Mouse (Mus musculus): ENCODE measurements at regions not wholly inside any gene's neighbourhood (a gene's known extent, or its start where the extent isn't known, plus 50 kb on each side); places are given as distances from the start of the nearest gene placed in this dataset.

DNA sequence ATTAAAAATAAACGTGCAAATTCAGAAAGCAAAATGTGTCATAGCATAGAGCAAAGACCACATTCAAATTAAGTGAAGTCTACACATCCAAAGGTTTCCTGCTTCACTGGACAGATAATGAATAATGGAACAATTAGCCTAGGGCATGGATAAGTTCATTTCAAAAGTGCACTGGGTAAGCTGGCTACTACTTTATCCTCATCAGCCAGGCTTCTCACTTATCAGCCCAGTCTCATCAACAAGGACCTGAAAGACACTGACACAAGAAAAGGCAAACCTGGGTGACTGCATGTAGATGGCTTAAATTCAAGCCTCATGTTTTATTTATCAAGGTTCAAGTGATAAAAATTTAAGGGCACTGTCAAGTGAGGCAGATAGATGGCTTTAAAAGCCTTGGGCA lies 1429.5 kb upstream of the 1700008P02Rik start:
- DNase-seq (ENCODE audit: low read depth in 3 of 3, low spot score in 3 of 3) (no peak), ATAC-seq (ENCODE audit: insufficient read depth) (no peak)
- Histone ChIP-seq H3K27me3 (ENCODE audit: control insufficient read depth, insufficient read depth, low read length) (no peaks in the 10 kb centered on the region), H3K4me1 (replicated peaks; ENCODE audit: control insufficient read depth in 2 of 2, insufficient read depth in 2 of 2, low read length in 1 of 2) (no peaks in the 10 kb centered on the region), H3K27ac (no peak overlapping the region), H3K9me3 (ENCODE audit: control insufficient read depth, low read length) (no peaks in the 10 kb centered on the region), H3K4me2 (ENCODE audit: low read depth) (no peak overlapping the region), H3K36me3 (replicated peaks; ENCODE audit: control insufficient read depth, insufficient read depth, low read depth) (no peaks in the 10 kb centered on the region), H3K9ac (replicated peaks) (no peak overlapping the region), H3K4me3 (ENCODE audit: insufficient read depth in 1 of 2, low read depth in 2 of 2, low read length in 2 of 2) (no peak overlapping the region)
- TF ChIP-seq EP300 (IDR thresholded peaks at IDR 0.05; ENCODE audit: low read depth) (no peak), CTCF (IDR thresholded peaks at IDR 0.05; ENCODE audit: low read depth) (no peak)
- 42% methylated on average over 1 of the region's 1 CpGs for WGBS (ENCODE audit: insufficient replicate concordance)

DNA sequence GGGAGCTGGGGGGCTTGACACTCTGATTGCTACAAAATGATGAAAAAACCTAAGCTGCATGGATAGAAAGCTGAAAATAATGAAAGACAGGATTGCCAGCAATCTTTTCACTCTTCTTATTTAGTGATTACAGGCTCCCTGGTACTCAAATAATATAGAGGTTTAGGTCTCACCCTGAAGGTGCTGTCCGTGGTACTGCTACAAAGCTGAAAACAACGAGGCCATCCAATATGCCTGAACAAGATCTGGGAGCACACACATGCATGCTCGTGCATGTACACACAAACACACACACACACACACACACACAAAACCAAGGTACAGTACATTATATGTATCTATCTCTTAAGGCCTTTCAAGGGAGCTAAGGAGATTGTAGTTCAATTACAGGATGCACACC lies 1426.1 kb upstream of the 1700008P02Rik start:
- no peaks in the 10 kb centered on the region for H3K4me1 ChIP-seq (replicated peaks; ENCODE audit: control insufficient read depth in 2 of 2, insufficient read depth in 2 of 2, low read length in 1 of 2)
- H3K27ac ChIP-seq, result no peak overlapping the region
- no peak for TF ChIP-seq EP300 (IDR thresholded peaks at IDR 0.05; ENCODE audit: low read depth)
- TF ChIP-seq CTCF (IDR thresholded peaks at IDR 0.05; ENCODE audit: low read depth), result no peak
- no peak overlapping the region for H3K4me2 ChIP-seq (ENCODE audit: low read depth)
- H3K9ac ChIP-seq (replicated peaks), result no peak overlapping the region
- ATAC-seq (ENCODE audit: insufficient read depth) (no peak), DNase-seq (ENCODE audit: low read depth in 3 of 3, low spot score in 3 of 3) (no peak)
- H3K27me3 ChIP-seq (ENCODE audit: control insufficient read depth, insufficient read depth, low read length), result no peaks in the 10 kb centered on the region
- no peak overlapping the region for H3K4me3 ChIP-seq (ENCODE audit: insufficient read depth in 1 of 2, low read depth in 2 of 2, low read length in 2 of 2)
- H3K36me3 ChIP-seq (replicated peaks; ENCODE audit: control insufficient read depth, insufficient read depth, low read depth), result no peaks in the 10 kb centered on the region
- no peaks in the 10 kb centered on the region for H3K9me3 ChIP-seq (ENCODE audit: control insufficient read depth, low read length)
- WGBS (ENCODE audit: insufficient replicate concordance), result 39% methylated on average over 3 of the region's 3 CpGs

DNA sequence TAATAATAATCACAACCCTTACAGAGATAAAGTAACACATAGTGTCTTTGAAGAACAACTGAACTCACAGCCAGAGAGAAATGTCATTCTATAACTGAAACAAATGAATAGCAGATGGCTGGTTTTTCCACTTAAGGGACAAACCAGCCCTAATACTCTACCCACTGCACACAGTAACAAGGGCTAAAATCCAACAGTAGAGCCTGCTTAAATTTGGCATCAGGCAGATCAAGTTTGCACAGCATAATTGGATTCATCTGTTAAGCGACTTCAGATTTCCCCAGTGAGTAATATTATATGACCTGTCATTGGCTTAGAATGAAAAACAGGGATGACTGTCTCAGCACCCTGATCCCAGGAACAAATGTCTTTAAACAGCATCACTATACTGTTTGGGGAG lies 1416.5 kb upstream of the 1700008P02Rik start:
- no peak overlapping the region for H3K4me3 ChIP-seq (ENCODE audit: insufficient read depth in 1 of 2, low read depth in 2 of 2, low read length in 2 of 2)
- H3K27me3 ChIP-seq (ENCODE audit: control insufficient read depth, insufficient read depth, low read length), result no peaks in the 10 kb centered on the region
- no peaks in the 10 kb centered on the region for H3K36me3 ChIP-seq (replicated peaks; ENCODE audit: control insufficient read depth, insufficient read depth, low read depth)
- DNase-seq (ENCODE audit: low read depth in 3 of 3, low spot score in 3 of 3) (no peak), ATAC-seq (ENCODE audit: insufficient read depth) (no peak)
- no peaks in the 10 kb centered on the region for H3K4me1 ChIP-seq (replicated peaks; ENCODE audit: control insufficient read depth in 2 of 2, insufficient read depth in 2 of 2, low read length in 1 of 2)
- no peak overlapping the region for H3K9ac ChIP-seq (replicated peaks)
- no peak for TF ChIP-seq CTCF (IDR thresholded peaks at IDR 0.05; ENCODE audit: low read depth)
- WGBS (ENCODE audit: insufficient replicate concordance), result 48% methylated on average over 1 of the region's 1 CpGs
- H3K4me2 ChIP-seq (ENCODE audit: low read depth), result no peak overlapping the region
- H3K9me3 ChIP-seq (ENCODE audit: control insufficient read depth, low read length), result no peaks in the 10 kb centered on the region
- H3K27ac ChIP-seq, result no peak overlapping the region

DNA sequence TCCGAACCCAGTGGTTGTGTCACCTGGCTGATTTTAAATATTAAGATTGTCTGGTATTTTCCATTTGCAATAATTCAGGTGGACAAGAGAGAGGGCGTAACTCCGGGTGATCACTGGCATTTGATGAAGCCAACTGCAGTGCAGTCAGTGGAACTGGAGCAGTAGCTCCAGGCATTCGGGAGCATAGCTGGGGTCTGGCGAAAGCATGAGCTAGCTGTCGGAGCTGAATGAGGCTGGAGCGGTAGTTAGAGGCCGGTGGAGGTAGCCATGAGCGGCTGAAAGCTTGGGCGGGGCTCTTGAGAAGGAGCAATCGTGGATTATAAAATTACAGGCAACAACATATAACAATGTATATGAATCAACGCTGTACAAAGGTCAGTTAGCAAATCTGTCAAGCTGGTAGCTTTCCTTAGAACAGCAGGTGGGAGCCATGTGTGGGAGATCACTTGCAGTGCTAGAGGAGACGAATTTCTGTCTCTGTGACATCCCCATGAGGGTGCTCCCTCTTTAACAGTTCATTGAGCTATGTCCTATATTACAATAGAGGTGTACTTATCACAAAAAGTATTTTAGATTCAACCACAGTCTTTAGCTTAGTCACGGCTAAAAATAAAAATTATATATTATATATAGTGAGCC lies 1415.0 kb upstream of the 1700008P02Rik start:
- H3K4me2 ChIP-seq (ENCODE audit: low read depth), result no peak overlapping the region
- TF ChIP-seq EP300 (IDR thresholded peaks at IDR 0.05; ENCODE audit: low read depth) (no peak), CTCF (IDR thresholded peaks at IDR 0.05; ENCODE audit: low read depth) (no peak)
- DNase-seq (ENCODE audit: low read depth in 3 of 3, low spot score in 3 of 3), result no peak

DNA sequence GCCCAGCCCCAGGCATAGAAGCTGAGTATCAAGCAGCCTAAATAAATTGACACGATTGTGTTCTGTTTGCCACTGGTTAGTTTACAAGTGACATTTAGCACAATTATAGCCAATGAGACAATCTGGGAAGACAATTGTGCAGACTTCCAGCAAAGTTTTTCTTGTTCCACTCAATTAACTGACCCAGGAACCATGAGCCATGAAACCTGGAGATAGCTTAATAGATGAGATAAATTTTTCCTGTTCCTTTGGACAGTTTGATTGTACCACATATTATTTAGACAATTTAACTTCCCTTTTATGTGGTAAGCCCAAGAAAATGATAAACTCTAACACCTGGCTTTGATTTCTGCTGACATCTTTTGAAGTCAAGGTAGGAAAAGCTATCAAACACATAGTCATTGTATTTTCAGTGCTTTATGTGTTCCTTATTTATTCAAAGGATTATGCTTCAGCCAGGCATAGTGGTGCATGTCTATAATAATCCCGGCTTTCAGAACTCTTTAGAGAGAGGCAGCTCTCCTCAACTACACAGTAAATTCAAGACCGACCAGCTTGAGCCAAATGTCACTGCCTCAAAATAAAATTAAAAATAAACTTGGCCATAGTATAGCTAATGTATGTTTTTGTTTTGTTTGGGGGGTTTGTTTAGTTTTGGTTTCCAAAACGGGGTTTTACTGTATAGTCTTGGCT lies 1406.2 kb upstream of the 1700008P02Rik start:
- WGBS (ENCODE audit: insufficient replicate concordance), result 60% methylated on average over 4 of the region's 4 CpGs
- no peak overlapping the region for H3K27ac ChIP-seq
- TF ChIP-seq EP300 (IDR thresholded peaks at IDR 0.05; ENCODE audit: low read depth), result no peak
- no peak for TF ChIP-seq CTCF (IDR thresholded peaks at IDR 0.05; ENCODE audit: low read depth)
- DNase-seq (ENCODE audit: low read depth in 3 of 3, low spot score in 3 of 3) (no peak), ATAC-seq (ENCODE audit: insufficient read depth) (no peak)
- no peaks in the 10 kb centered on the region for H3K27me3 ChIP-seq (ENCODE audit: control insufficient read depth, insufficient read depth, low read length)
- H3K4me2 ChIP-seq (ENCODE audit: low read depth), result no peak overlapping the region
- H3K36me3 ChIP-seq (replicated peaks; ENCODE audit: control insufficient read depth, insufficient read depth, low read depth), result no peaks in the 10 kb centered on the region
- H3K9me3 ChIP-seq (ENCODE audit: control insufficient read depth, low read length), result no peaks in the 10 kb centered on the region
- H3K9ac ChIP-seq (replicated peaks), result no peak overlapping the region
- H3K4me1 ChIP-seq (replicated peaks; ENCODE audit: control insufficient read depth in 2 of 2, insufficient read depth in 2 of 2, low read length in 1 of 2), result no peaks in the 10 kb centered on the region
- H3K4me3 ChIP-seq (ENCODE audit: insufficient read depth in 1 of 2, low read depth in 2 of 2, low read length in 2 of 2), result no peak overlapping the region

More for the DNA sequence above, 1415.0 kb upstream of the 1700008P02Rik start:
- Histone ChIP-seq H3K9me3 (ENCODE audit: control insufficient read depth, low read length) (no peaks in the 10 kb centered on the region), H3K27me3 (ENCODE audit: control insufficient read depth, insufficient read depth, low read length) (no peaks in the 10 kb centered on the region), H3K4me3 (ENCODE audit: insufficient read depth in 1 of 2, low read depth in 2 of 2, low read length in 2 of 2) (no peak overlapping the region), H3K36me3 (replicated peaks; ENCODE audit: control insufficient read depth, insufficient read depth, low read depth) (no peaks in the 10 kb centered on the region), H3K9ac (replicated peaks) (no peak overlapping the region), H3K4me1 (replicated peaks; ENCODE audit: control insufficient read depth in 2 of 2, insufficient read depth in 2 of 2, low read length in 1 of 2) (no peaks in the 10 kb centered on the region), H3K27ac (no peak overlapping the region)
- 63% methylated on average over 14 of the region's 14 CpGs for WGBS (ENCODE audit: insufficient replicate concordance)
- no peak for ATAC-seq (ENCODE audit: insufficient read depth)
